Mouse (Mus musculus): ENCODE data around the gene Kcnq1. TPM values are rescaled to one million over a fixed set of nuclear protein-coding genes. Genes with fewer than 3 reads are reported as not detected.

Gene Kcnq1
- polyA plus RNA-seq, 1 experiment from 2014 or later: 6.5 TPM

DNA sequence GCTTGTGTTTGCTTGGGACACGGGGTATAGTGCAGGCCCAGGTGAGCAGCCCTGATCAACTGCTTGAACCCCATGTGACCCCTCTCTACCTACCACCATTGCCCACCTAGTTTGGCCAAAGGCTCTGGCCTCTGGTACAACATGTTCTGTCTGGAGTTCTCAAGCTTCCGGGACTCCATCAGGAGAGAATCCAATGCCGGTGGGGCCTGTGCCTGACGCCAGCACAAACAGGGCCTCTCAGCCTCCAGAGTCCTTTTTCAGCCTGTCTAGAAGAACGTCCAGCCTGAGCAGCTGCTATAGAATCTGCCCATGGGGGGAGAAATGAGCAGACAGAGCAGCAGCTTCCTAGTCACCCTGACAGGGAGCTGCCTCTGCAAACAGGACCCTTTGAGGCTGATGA is 311.7 kb downstream of the Kcnq1 start:
- Histone ChIP-seq H3K27me3 (no peaks in the 10 kb centered on the region), H3K27ac (no peak overlapping the region), H3K4me2 (no peak overlapping the region), H3K4me1 (peaks cover 11% of the 10 kb centered on the region), H3K9me3 (replicated peaks) (no peaks in the 10 kb centered on the region), H3K36me3 (no peaks in the 10 kb centered on the region), H3K4me3 (replicated peaks) (no peak overlapping the region), H3K9ac (no peak overlapping the region)
- 69% methylated on average over 5 of the region's 5 CpGs for WGBS
- ATAC-seq (replicated peaks; ENCODE audit: low FRiP score): no peak

DNA sequence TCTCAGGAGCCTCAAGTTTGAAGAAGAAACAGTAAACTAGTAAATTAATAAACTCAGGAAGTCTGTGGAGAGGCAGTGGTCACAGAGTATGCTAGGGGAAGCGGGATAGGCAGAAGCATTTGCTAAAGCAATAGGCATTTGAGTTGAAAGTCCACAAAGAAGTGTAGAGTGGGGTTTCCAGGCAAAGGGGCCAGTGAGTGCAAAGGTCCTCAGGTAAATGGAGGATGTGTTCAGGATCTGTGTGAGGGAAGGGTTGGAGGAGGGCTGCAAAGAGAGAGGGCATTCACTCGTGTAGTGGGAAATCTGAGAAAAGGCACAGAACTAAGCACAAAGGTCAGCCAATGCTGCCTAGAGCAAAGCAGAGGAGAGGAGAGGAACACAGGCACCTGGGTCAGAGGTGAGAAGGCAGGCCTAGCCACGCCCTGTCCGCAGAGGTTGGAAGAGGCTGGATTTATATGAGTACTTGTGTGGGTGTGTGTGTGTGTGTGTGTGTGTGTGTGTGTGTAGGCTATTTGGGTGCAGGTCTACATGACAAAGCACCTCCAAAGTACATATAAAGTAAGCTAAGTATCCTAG is 313.5 kb downstream of the Kcnq1 start:
- Histone ChIP-seq H3K4me1 (peaks cover 11% of the 10 kb centered on the region), H3K36me3 (no peaks in the 10 kb centered on the region), H3K9ac (no peak overlapping the region), H3K4me2 (no peak overlapping the region), H3K9me3 (replicated peaks) (no peaks in the 10 kb centered on the region), H3K27ac (no peak overlapping the region), H3K4me3 (replicated peaks) (no peak overlapping the region), H3K27me3 (no peaks in the 10 kb centered on the region)
- peak; percentile 46; the same call in 1 of the 2 replicates for ATAC-seq (replicated peaks; ENCODE audit: low FRiP score)
- 76% methylated on average over 4 of the region's 4 CpGs for WGBS

DNA sequence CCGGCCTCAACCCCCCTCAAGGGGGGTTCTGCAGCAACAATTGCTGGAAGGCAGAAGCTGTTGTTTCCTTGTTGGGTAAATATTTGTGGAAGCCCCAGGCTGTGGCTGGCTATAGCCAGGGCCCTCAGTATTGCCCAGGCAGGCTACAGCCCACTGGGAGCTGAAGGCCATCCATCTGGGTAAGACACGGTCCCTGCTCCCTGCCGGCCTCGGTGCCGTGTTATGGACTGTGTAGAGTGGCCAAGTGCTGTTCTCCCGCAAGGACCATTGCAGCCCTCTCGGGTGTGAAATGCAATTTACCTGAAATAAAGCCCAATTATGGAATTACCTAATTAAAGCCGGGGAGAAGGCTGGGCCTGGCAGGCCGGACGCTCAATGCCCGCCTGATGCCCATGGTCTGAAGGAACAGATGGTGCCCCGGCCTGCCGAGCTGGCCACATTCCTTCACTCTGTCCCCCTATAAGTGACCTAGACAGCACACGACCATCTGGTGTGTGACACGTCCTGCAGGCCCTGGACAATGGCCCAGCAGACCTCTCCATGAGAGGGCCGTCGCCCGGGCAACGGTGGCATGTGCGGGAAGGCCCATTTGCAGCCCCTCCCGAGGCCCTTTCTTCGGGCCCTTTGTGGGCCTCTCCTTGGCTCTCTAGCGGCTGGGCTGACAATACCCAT is 322.1 kb downstream of the Kcnq1 start:
- WGBS: 50% methylated on average over 23 of the region's 23 CpGs
- H3K9me3 ChIP-seq (replicated peaks): no peaks in the 10 kb centered on the region
- H3K27me3 ChIP-seq: no peaks in the 10 kb centered on the region
- H3K27ac ChIP-seq: no peak overlapping the region
- no peak overlapping the region for H3K4me2 ChIP-seq
- H3K4me1 ChIP-seq: peaks cover 16% of the 10 kb centered on the region
- ATAC-seq (replicated peaks; ENCODE audit: low FRiP score): peak; percentile 44; the same call in 1 of the 2 replicates
- no peaks in the 10 kb centered on the region for H3K36me3 ChIP-seq
- no peak overlapping the region for H3K9ac ChIP-seq
- H3K4me3 ChIP-seq (replicated peaks): no peak overlapping the region

DNA sequence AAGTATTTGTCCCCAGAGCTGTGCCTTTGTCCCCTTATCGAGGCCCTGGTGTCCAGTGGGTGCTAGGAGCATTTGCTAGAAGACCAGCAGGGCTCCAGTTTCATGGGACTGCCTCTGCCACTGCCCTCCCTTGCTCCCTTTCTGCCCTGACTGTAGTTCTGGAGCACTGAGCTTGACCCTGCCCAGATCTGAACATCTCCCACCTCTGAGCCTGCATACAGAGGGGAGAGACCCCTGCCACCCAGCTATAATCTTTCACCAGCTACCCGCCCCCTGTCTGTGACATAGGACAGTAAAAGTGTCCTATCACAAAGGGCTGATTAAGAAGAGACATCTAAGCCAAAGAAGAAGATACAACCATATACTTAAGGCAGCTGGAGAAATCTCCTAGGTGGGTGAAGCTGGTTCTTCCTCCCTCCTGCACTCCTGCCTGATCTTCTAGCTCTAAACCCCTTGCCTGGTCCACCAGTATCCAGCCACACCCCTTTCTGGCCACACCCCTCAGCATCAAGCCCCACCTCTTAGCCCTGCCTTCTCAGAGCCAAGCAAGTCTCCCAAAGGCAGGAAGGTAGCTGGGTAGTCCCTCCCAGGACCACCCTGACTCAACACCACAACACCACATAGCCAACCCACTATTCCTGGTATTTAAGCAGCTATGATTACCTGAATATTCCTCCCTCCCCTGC is 322.8 kb downstream of the Kcnq1 start:
- H3K4me3 ChIP-seq (replicated peaks): no peak overlapping the region
- WGBS: 63% methylated on average over 2 of the region's 2 CpGs
- peaks cover 19% of the 10 kb centered on the region for H3K4me1 ChIP-seq
- no peak overlapping the region for H3K27ac ChIP-seq
- no peaks in the 10 kb centered on the region for H3K36me3 ChIP-seq
- no peaks in the 10 kb centered on the region for H3K27me3 ChIP-seq
- H3K9ac ChIP-seq: no peak overlapping the region
- H3K9me3 ChIP-seq (replicated peaks): no peaks in the 10 kb centered on the region
- no peak; the same call in 1 of the 2 replicates for ATAC-seq (replicated peaks; ENCODE audit: low FRiP score)
- no peak overlapping the region for H3K4me2 ChIP-seq

DNA sequence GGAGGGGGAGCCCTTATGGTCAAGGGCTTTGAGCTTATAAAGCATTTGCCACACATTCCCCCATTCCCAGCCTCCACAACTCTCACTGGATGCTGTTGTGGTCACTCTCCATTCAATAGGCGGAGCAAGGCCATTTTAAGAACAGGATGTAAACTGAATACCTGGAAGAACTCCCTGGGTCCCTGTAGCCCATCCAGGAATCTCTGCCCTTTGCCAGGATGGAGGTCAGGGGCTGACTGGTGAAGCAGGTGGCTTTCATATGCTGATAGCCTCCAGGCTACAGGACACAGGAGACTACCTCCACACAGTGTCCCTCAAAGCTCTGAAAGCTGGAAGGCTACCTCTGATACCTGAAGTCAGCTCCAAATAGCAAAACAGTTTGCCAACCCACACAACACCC is 326.5 kb downstream of the Kcnq1 start:
- Histone ChIP-seq H3K9ac (no peak overlapping the region), H3K36me3 (no peaks in the 10 kb centered on the region)
- 73% methylated on average over 1 of the region's 1 CpGs for WGBS

DNA sequence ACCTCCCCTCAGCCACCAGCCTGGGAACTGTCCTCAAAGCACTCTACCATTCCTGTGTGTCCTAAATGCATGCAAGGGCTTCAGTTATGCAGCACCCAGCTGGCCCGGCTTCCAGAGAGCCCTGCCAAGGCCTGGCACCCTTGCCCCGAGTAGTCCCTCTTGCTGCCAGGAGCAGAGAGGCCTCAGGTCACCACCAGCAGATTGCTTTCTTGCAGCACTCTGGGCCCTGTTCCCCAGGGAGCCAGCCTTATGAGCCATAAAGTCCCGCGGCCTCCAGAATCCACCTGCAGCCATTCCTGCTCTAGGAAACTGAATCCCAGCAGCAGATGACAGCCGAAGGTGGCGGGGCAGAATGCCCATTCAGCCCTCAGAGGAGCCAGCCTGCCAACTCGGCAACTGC is 327.2 kb downstream of the Kcnq1 start:
- no peak for ATAC-seq (replicated peaks; ENCODE audit: low FRiP score)
- no peak overlapping the region for H3K4me3 ChIP-seq (replicated peaks)
- peaks cover 23% of the 10 kb centered on the region for H3K4me1 ChIP-seq
- H3K27ac ChIP-seq: no peak overlapping the region
- H3K9ac ChIP-seq: no peak overlapping the region
- no peak overlapping the region for H3K4me2 ChIP-seq
- no peaks in the 10 kb centered on the region for H3K9me3 ChIP-seq (replicated peaks)
- no peaks in the 10 kb centered on the region for H3K36me3 ChIP-seq
- 65% methylated on average over 7 of the region's 7 CpGs for WGBS
- H3K27me3 ChIP-seq: peaks cover 11% of the 10 kb centered on the region; the same call in 1 of the 2 replicates

More for the DNA sequence above, 326.5 kb downstream of the Kcnq1 start:
- H3K4me2 ChIP-seq: no peak overlapping the region
- H3K27me3 ChIP-seq: peaks cover 11% of the 10 kb centered on the region; the same call in 1 of the 2 replicates
- peaks cover 24% of the 10 kb centered on the region for H3K4me1 ChIP-seq
- H3K4me3 ChIP-seq (replicated peaks): no peak overlapping the region
- H3K27ac ChIP-seq: no peak overlapping the region
- ATAC-seq (replicated peaks; ENCODE audit: low FRiP score): no peak
- no peaks in the 10 kb centered on the region for H3K9me3 ChIP-seq (replicated peaks)

DNA sequence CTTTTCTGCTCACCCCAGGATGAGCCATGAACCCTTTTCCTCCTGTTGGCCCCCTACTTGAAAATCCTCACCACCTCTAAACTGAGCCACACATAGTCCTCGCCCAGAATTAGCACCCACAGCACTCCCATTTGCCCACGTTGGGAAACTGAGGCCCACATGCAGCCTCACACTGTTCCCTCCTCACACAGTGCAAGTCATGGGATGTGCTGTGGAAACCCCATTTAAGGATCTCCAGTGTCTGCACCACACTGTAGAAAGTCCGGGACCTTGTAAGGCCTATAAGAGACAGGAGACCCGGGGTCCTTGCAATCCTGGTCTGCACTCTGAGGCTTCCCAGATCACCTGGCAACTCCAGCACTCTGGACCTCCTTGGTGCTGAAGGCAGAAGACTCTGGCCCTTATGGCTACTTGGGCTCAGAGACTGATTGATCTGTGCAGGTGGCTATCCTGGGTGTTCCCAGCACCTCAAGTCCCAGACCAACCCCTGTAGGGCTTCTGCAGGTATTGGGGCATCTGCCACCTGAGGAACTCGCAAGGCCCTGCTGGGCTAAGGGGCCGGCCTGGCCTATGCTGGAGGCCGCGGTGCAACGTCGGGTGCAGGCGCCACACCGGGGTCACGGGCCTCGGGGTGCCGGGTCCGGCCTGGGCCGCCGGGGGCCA is 331.2 kb downstream of the Kcnq1 start:
- Histone ChIP-seq H3K9ac (peak overlapping the region; percentile 67), H3K4me3 (replicated peaks) (peak overlapping the region; percentile 50), H3K27me3 (peaks cover 11% of the 10 kb centered on the region; the same call in 1 of the 2 replicates), H3K4me1 (peaks cover 23% of the 10 kb centered on the region), H3K4me2 (peak overlapping the region; percentile 92), H3K36me3 (no peaks in the 10 kb centered on the region), H3K9me3 (replicated peaks) (no peaks in the 10 kb centered on the region), H3K27ac (peak overlapping the region; percentile 41)
- ATAC-seq (replicated peaks; ENCODE audit: low FRiP score): peak; percentile 59
- 18% methylated on average over 18 of the region's 18 CpGs for WGBS

DNA sequence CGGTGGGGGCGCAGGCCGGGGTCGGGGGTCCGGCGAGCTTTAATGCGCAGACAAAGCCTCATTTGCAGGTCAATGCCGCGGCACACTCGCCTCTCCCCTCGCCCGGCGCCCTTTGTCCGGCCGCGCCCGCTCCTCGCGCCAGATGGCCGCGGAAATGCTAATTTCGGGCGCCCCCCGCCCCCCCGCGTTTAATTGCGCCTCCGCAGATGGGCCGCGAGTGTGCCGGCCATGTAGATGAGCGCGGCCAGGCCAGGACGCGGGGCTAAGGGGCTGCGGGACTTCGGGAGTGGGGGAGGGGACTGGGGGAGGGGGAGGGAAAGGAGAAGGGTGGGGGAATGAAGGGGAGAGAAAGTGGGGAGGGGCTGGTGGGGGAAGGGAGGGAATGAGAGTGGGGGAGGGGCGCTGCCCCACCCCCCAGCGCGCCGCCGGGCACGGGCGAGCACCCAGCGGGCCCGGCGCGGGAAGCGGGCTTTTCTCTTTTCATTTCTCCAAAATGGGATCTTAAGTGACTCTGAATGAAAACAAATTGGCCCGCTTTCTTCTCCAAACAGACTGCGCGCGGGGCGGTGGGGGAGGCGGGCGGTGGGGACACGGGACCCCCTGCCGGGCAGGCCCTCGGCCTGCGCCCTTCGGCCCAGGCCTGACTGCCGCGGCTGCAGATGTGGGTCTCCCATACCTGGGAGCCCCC is 331.9 kb downstream of the Kcnq1 start:
- H3K4me3 ChIP-seq (replicated peaks): peak overlapping the region; percentile 50
- H3K36me3 ChIP-seq: no peaks in the 10 kb centered on the region
- H3K4me1 ChIP-seq: peaks cover 23% of the 10 kb centered on the region
- peak; percentile 62 for ATAC-seq (replicated peaks; ENCODE audit: low FRiP score)
- H3K9me3 ChIP-seq (replicated peaks): no peaks in the 10 kb centered on the region
- H3K4me2 ChIP-seq: peak overlapping the region; percentile 92
- WGBS: under 1% methylated on average over 62 of the region's 63 CpGs
- peaks cover 18% of the 10 kb centered on the region for H3K27me3 ChIP-seq
- H3K9ac ChIP-seq: peak overlapping the region; percentile 67
- peak overlapping the region; percentile 41 for H3K27ac ChIP-seq

DNA sequence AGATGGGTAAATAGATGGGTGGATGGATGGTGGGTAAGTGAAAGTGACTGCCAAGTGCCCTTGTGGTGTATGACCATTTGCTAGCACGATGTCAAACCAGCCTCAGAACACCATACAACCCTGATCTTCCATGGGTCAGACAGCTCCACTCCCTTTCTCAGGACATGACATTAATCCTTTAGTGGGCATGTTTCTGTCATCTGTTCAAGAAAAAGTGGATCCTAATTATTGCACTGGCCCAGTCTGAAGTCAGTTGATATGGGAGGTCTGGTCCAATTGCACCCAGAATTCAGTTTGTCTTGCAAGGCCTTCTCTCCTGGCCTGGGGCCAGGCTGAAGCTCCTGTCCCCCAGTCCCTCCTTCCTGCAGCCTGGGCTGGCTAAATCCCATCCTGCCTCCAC is 332.8 kb downstream of the Kcnq1 start:
- Histone ChIP-seq H3K4me1 (peaks cover 20% of the 10 kb centered on the region), H3K4me2 (peak overlapping the region; percentile 92; the same call in 1 of the 2 replicates), H3K27me3 (peaks cover 27% of the 10 kb centered on the region), H3K27ac (no peak overlapping the region), H3K36me3 (no peaks in the 10 kb centered on the region), H3K9ac (no peak overlapping the region), H3K4me3 (replicated peaks) (no peak overlapping the region), H3K9me3 (replicated peaks) (no peaks in the 10 kb centered on the region)
- WGBS: 57% methylated on average over 1 of the region's 1 CpGs
- no peak for ATAC-seq (replicated peaks; ENCODE audit: low FRiP score)

DNA sequence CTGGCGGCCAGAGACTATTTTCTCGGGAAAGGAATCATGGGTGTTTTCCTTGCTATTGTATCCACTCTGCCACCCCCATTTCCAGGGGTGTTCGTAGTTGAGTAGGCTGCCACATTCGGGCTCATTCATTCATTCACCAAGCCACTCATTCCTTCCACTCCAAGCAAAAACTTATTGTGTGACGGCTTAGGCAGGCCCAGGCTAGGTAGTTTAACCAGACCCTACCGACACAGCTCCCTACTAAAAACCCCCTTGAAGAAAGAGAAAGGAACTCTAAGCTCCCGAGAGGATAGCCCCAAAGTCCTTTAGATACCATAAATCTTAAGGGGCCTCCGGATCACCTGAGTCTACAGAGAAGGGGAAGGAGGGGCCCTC is 338.4 kb downstream of the Kcnq1 start:
- Histone ChIP-seq H3K4me2 (peak overlapping the region; percentile 80), H3K4me3 (replicated peaks) (peak overlapping the region; percentile 41; the same call in 1 of the 2 replicates)

DNA sequence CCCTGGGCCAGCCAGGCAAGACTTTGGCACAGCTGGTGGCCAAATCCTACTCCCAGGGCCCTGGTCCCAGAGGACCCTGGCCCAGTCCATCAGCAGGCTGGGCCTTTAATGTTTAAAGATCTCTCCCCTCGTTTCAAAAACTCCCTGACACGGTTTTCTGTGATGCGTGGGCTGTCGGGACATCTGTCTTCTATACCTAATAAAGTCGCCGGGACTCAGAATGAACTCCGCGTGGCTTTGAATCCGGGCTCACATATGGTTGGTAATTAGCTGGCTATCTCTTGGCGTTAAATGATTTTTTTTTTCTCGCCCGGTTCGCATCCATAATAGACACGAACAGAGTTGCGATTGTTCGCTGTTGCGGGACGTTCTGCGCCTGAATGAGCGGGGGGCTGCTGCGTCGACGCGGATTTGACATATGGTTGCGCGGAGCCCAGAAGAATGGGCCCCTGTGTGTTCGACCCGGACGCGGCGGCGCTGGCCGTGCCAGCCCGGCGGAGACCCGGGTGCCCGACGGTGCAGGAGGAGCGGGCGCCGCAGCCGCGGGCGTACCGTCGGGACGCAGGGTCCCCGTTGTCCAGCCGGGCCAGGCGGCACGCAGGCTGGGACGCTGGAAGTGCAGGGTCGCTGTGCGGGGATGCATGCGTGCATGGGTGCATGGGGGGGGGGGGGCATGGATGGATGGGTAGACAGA is 338.9 kb downstream of the Kcnq1 start:
- no peaks in the 10 kb centered on the region for H3K9me3 ChIP-seq (replicated peaks)
- H3K4me3 ChIP-seq (replicated peaks): peak overlapping the region; percentile 41
- WGBS: 3% methylated on average over 55 of the region's 55 CpGs
- H3K4me1 ChIP-seq: peaks cover 21% of the 10 kb centered on the region
- H3K4me2 ChIP-seq: peak overlapping the region; percentile 80
- H3K36me3 ChIP-seq: no peaks in the 10 kb centered on the region
- peak overlapping the region; percentile 47; the same call in 1 of the 2 replicates for H3K9ac ChIP-seq
- ATAC-seq (replicated peaks; ENCODE audit: low FRiP score): peak; percentile 24
- 0 out of 2 replicates have a peak overlapping the region, but pooled peaks have one; percentile 10 for H3K27ac ChIP-seq
- peaks cover 50% of the 10 kb centered on the region for H3K27me3 ChIP-seq

More for the DNA sequence above, 338.4 kb downstream of the Kcnq1 start:
- no peak overlapping the region for H3K9ac ChIP-seq
- H3K9me3 ChIP-seq (replicated peaks): no peaks in the 10 kb centered on the region
- peaks cover 49% of the 10 kb centered on the region for H3K27me3 ChIP-seq
- H3K27ac ChIP-seq: 0 out of 2 replicates have a peak overlapping the region, but pooled peaks have one; percentile 10
- 40% methylated on average over 8 of the region's 8 CpGs for WGBS
- H3K36me3 ChIP-seq: no peaks in the 10 kb centered on the region
- peaks cover 21% of the 10 kb centered on the region for H3K4me1 ChIP-seq
- no peak for ATAC-seq (replicated peaks; ENCODE audit: low FRiP score)
